In the genomic region with DNA sequence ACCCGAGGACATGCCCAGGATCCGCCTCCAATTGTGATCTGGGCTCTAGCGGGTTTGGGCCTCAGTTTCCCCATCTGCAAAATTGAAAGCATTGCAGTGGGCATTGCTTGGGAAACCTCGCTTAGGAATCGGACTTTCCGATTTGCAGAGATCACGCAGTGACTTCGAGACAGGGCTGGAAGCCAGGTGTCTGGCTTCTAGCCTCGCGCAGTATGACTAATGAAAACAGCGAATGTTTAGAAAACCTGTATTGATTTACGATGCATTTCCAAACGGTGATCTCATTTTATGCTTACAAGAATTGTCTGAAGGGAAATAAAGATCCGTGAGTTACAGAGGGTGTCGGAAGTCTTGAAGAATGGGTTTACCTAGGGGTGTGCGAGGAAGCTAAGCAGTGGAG, we compare ENCODE assay signal across 8 mouse cellular contexts. TPM values are rescaled to one million over a fixed set of nuclear protein-coding genes. Genes with fewer than 3 reads are reported as not detected.
A peak's percentile ranks its signal among the peaks of the same experiment; 100 is the strongest.
DNase-seq lines count a peak whose midpoint lies in the region; ATAC-seq and TF ChIP-seq lines count a peak whose summit lies in the region.

No protein-coding gene starts in this region.

- no peak for TF ChIP-seq CTCF in liver, embryonic 14.5 days (IDR thresholded peaks at IDR 0.05; ENCODE audit: low read depth)

- WGBS in kidney, embryonic 15.5 days: under 1% methylated on average over 16 of the region's 16 CpGs
- WGBS in forebrain, embryonic 11.5 days: 4% methylated on average over 16 of the region's 16 CpGs
- WGBS in liver, embryonic 14.5 days (ENCODE audit: insufficient replicate concordance): under 1% methylated on average over 16 of the region's 16 CpGs

- DNase-seq in kidney, postnatal 25 days: no peak
- DNase-seq in Muller cell, postnatal 12 days (ENCODE audit: inconsistent ontology term): peak; percentile 32
- no peak for DNase-seq in forebrain, embryonic 11.5 days (ENCODE audit: low spot score)
- DNase-seq in liver, embryonic 14.5 days (ENCODE audit: low read depth in 3 of 3, low spot score in 3 of 3): no peak
- DNase-seq in spleen, postnatal 36 days (ENCODE audit: low spot score in 2 of 2): no peak
- DNase-seq in right cerebral cortex, postnatal 25 days: no peak

- peaks cover 34% of the 10 kb centered on the region for H3K36me3 ChIP-seq in kidney, embryonic 15.5 days
- peaks cover 6% of the 10 kb centered on the region; the same call in 1 of the 2 replicates for H3K36me3 ChIP-seq in forebrain, embryonic 11.5 days (ENCODE audit: control insufficient read depth, insufficient read depth, low read length)
- H3K36me3 ChIP-seq in liver, embryonic 14.5 days (replicated peaks; ENCODE audit: control insufficient read depth, insufficient read depth, low read depth): peaks cover 20% of the 10 kb centered on the region

- peak overlapping the region; percentile 96 for H3K27ac ChIP-seq in kidney, embryonic 15.5 days
- H3K27ac ChIP-seq in forebrain, embryonic 11.5 days (ENCODE audit: low read depth, low read length): peak overlapping the region; percentile 88
- no peak overlapping the region for H3K27ac ChIP-seq in liver, embryonic 14.5 days

- H3K9ac ChIP-seq in kidney, embryonic 15.5 days: peak overlapping the region; percentile 89
- H3K9ac ChIP-seq in forebrain, embryonic 11.5 days (ENCODE audit: low read length): peak overlapping the region; percentile 90
- H3K9ac ChIP-seq in liver, embryonic 14.5 days (replicated peaks): peak overlapping the region; percentile 84

- TF ChIP-seq EP300 in liver, embryonic 14.5 days (IDR thresholded peaks at IDR 0.05; ENCODE audit: low read depth): no peak

- no peak for ATAC-seq in kidney, embryonic 15.5 days (replicated peaks; ENCODE audit: low FRiP score)
- ATAC-seq in forebrain, embryonic 11.5 days (replicated peaks; ENCODE audit: low FRiP score): peak; percentile 4; the same call in 1 of the 2 replicates
- ATAC-seq in liver, embryonic 14.5 days (ENCODE audit: insufficient read depth): no peak
- no peak for ATAC-seq in granulocyte monocyte progenitor cell, adult 5-6 weeks (replicated peaks; ENCODE audit: poor library complexity, severe bottlenecking)

- H3K4me2 ChIP-seq in kidney, embryonic 15.5 days: peak overlapping the region; percentile 72
- peak overlapping the region; percentile 68 for H3K4me2 ChIP-seq in forebrain, embryonic 11.5 days (ENCODE audit: low read depth, low read length, severe bottlenecking)
- peak overlapping the region; percentile 81 for H3K4me2 ChIP-seq in liver, embryonic 14.5 days (ENCODE audit: low read depth)

- H3K27me3 ChIP-seq in kidney, embryonic 15.5 days: no peaks in the 10 kb centered on the region
- H3K27me3 ChIP-seq in forebrain, embryonic 11.5 days (ENCODE audit: control insufficient read depth, insufficient read depth, low read length): no peaks in the 10 kb centered on the region
- no peaks in the 10 kb centered on the region for H3K27me3 ChIP-seq in liver, embryonic 14.5 days (ENCODE audit: control insufficient read depth, insufficient read depth, low read length)

- no peaks in the 10 kb centered on the region for H3K9me3 ChIP-seq in kidney, embryonic 15.5 days (replicated peaks)
- H3K9me3 ChIP-seq in forebrain, embryonic 11.5 days (ENCODE audit: control insufficient read depth, low read length): no peaks in the 10 kb centered on the region
- no peaks in the 10 kb centered on the region for H3K9me3 ChIP-seq in liver, embryonic 14.5 days (ENCODE audit: control insufficient read depth, low read length)

- H3K4me1 ChIP-seq in kidney, embryonic 15.5 days: peaks cover 17% of the 10 kb centered on the region
- peaks cover 2% of the 10 kb centered on the region; the same call in 1 of the 2 replicates for H3K4me1 ChIP-seq in forebrain, embryonic 11.5 days (replicated peaks; ENCODE audit: control insufficient read depth, insufficient read depth, low read length)
- peaks cover 8 to 17% of the 10 kb centered on the region in 2 experiments for H3K4me1 ChIP-seq in liver, embryonic 14.5 days (replicated peaks; ENCODE audit: control insufficient read depth in 2 of 2, insufficient read depth in 2 of 2, low read length in 1 of 2)

- H3K4me3 ChIP-seq in kidney, embryonic 15.5 days (replicated peaks): peak overlapping the region; percentile 80
- H3K4me3 ChIP-seq in forebrain, embryonic 11.5 days (ENCODE audit: low read depth, low read length): peak overlapping the region; percentile 74
- H3K4me3 ChIP-seq in liver, embryonic 14.5 days (ENCODE audit: insufficient read depth in 1 of 2, low read depth in 2 of 2, low read length in 2 of 2): peak overlapping the region; percentile 87 to 95

RNA-seq across cellular contexts. Expression of a gene that starts 0.7 kb away (rescaled TPM):
- 48.1 and 49.4 TPM in 2 replicates for polyA plus RNA-seq in kidney, embryonic 15.5 days (2015; fragmentation: Nextera tagmentation; extraction: Ambion mirVana)
- polyA plus RNA-seq in forebrain, embryonic 11.5 days (2014; fragmentation: Nextera tagmentation; extraction: Ambion mirVana): 50.9 and 55.5 TPM in 2 replicates
- polyA plus RNA-seq in liver, embryonic 14.5 days (2012; rRNA removed): 108 and 117 TPM in 2 replicates
- polyA plus RNA-seq in liver, embryonic 14.5 days (2014; fragmentation: Nextera tagmentation; extraction: Ambion mirVana): 15.7 and 19.1 TPM in 2 replicates
- total RNA-seq in granulocyte monocyte progenitor cell, adult 5-6 weeks (2014; fragmentation: Nextera tagmentation): 114 and 116 TPM in 2 replicates
- total RNA-seq in granulocyte monocyte progenitor cell, adult 5-6 weeks (2017): 140 and 236 TPM in 2 replicates

RNA-seq across cellular contexts. Expression of a gene that starts 13.9 kb away (rescaled TPM):
- polyA plus RNA-seq in kidney, embryonic 15.5 days (2015; fragmentation: Nextera tagmentation; extraction: Ambion mirVana): 93.6 and 105 TPM in 2 replicates
- 44.3 and 45.9 TPM in 2 replicates for polyA plus RNA-seq in forebrain, embryonic 11.5 days (2014; fragmentation: Nextera tagmentation; extraction: Ambion mirVana)
- polyA plus RNA-seq in liver, embryonic 14.5 days (2012; rRNA removed): 10.9 and 11.1 TPM in 2 replicates
- 16.1 and 16.5 TPM in 2 replicates for polyA plus RNA-seq in liver, embryonic 14.5 days (2014; fragmentation: Nextera tagmentation; extraction: Ambion mirVana)
- 25.2 and 25.3 TPM in 2 replicates for total RNA-seq in granulocyte monocyte progenitor cell, adult 5-6 weeks (2014; fragmentation: Nextera tagmentation)
- 7.8 and 11.6 TPM in 2 replicates for total RNA-seq in granulocyte monocyte progenitor cell, adult 5-6 weeks (2017)

RNA-seq across cellular contexts. Expression of a gene that starts 24.7 kb away (rescaled TPM):
- polyA plus RNA-seq in kidney, embryonic 15.5 days (2015; fragmentation: Nextera tagmentation; extraction: Ambion mirVana): not detected in 2 replicates
- polyA plus RNA-seq in forebrain, embryonic 11.5 days (2014; fragmentation: Nextera tagmentation; extraction: Ambion mirVana): not detected in 2 replicates
- not detected in 2 replicates for polyA plus RNA-seq in liver, embryonic 14.5 days (2012; rRNA removed)
- polyA plus RNA-seq in liver, embryonic 14.5 days (2014; fragmentation: Nextera tagmentation; extraction: Ambion mirVana): not detected in 2 replicates
- total RNA-seq in granulocyte monocyte progenitor cell, adult 5-6 weeks (2014; fragmentation: Nextera tagmentation): not detected in 2 replicates
- total RNA-seq in granulocyte monocyte progenitor cell, adult 5-6 weeks (2017): not detected in 2 replicates

RNA-seq across cellular contexts. Expression of a gene that starts 26.0 kb away (rescaled TPM):
- 77.5 and 89.7 TPM in 2 replicates for polyA plus RNA-seq in kidney, embryonic 15.5 days (2015; fragmentation: Nextera tagmentation; extraction: Ambion mirVana)
- 87.1 and 95.1 TPM in 2 replicates for polyA plus RNA-seq in forebrain, embryonic 11.5 days (2014; fragmentation: Nextera tagmentation; extraction: Ambion mirVana)
- polyA plus RNA-seq in liver, embryonic 14.5 days (2012; rRNA removed): 2.5 and 2.8 TPM in 2 replicates
- polyA plus RNA-seq in liver, embryonic 14.5 days (2014; fragmentation: Nextera tagmentation; extraction: Ambion mirVana): 1.6 and 2.2 TPM in 2 replicates
- 0.53 TPM in 1 of 2 replicates, not detected in the other for total RNA-seq in granulocyte monocyte progenitor cell, adult 5-6 weeks (2014; fragmentation: Nextera tagmentation)
- 0.17 and 0.41 TPM in 2 replicates for total RNA-seq in granulocyte monocyte progenitor cell, adult 5-6 weeks (2017)

RNA-seq across cellular contexts. Expression of a gene that starts 41.3 kb away (rescaled TPM):
- polyA plus RNA-seq in kidney, embryonic 15.5 days (2015; fragmentation: Nextera tagmentation; extraction: Ambion mirVana): 0.08 and 0.09 TPM in 2 replicates
- polyA plus RNA-seq in forebrain, embryonic 11.5 days (2014; fragmentation: Nextera tagmentation; extraction: Ambion mirVana): 0.09 TPM in 1 of 2 replicates, not detected in the other
- 0.02 and 0.04 TPM in 2 replicates for polyA plus RNA-seq in liver, embryonic 14.5 days (2012; rRNA removed)
- 0.05 and 0.09 TPM in 2 replicates for polyA plus RNA-seq in liver, embryonic 14.5 days (2014; fragmentation: Nextera tagmentation; extraction: Ambion mirVana)
- not detected in 2 replicates for total RNA-seq in granulocyte monocyte progenitor cell, adult 5-6 weeks (2014; fragmentation: Nextera tagmentation)
- total RNA-seq in granulocyte monocyte progenitor cell, adult 5-6 weeks (2017): not detected in 2 replicates
